Mouse (Mus musculus) CH12F3 (cell line): ENCODE results near the gene Blvra.
"Not testable (repeated sequence)": the region's sequence is repeated elsewhere in the genome, so short reads cannot be mapped to it uniquely, and the experiment has no call there.

Source experiments
- in situ Hi-C: fragments of 300-500 bp; cut with MboI; formaldehyde crosslinking; loops from 2 replicates; pipeline ENCODE4 v1.14.3; 2020; ENCODE audit warnings: low sequenced_read_pairs

Blvra gene

GRCm38 (mm10) chr2:127135255-127135654 lies 64.8 kb downstream of the Blvra start:
- in situ Hi-C loops: not testable (repeated sequence)

GRCm38 (mm10) chr2:127136979-127137378 lies 66.5 kb downstream of the Blvra start:
- in situ Hi-C loops: no loop called here

GRCm38 (mm10) chr2:127137838-127138420 lies 67.5 kb downstream of the Blvra start:
- in situ Hi-C loops: no loop called here

- in situ Hi-C loops: no loop called here
Measured at GRCm38 (mm10) chr2:127138449-127138848, 68.0 kb downstream of the Blvra start.

GRCm38 (mm10) chr2:127139094-127139493 lies 68.6 kb downstream of the Blvra start:
- in situ Hi-C loops: no loop called here

GRCm38 (mm10) chr2:127139605-127140004 lies 69.1 kb downstream of the Blvra start:
- in situ Hi-C loops: no loop called here

GRCm38 (mm10) chr2:127140011-127140410 lies 69.5 kb downstream of the Blvra start:
- in situ Hi-C loops: no loop called here

GRCm38 (mm10) chr2:127142031-127142430 lies 71.6 kb downstream of the Blvra start:
- in situ Hi-C loops: no loop called here

- in situ Hi-C loops: no loop called here
Measured at GRCm38 (mm10) chr2:127142577-127143157, 72.2 kb downstream of the Blvra start.

GRCm38 (mm10) chr2:127143158-127144063 lies 72.9 kb downstream of the Blvra start, which contains the start of gene Itpripl1:
TSS of gene Itpripl1 (minus strand) at chr2:127143442.
- in situ Hi-C loops: no loop called here

GRCm38 (mm10) chr2:127145699-127146098 lies 75.2 kb downstream of the Blvra start:
- in situ Hi-C loops: no loop called here
